Mouse (Mus musculus): Measurements from ENCODE around the gene Scd4. TPM values are rescaled to one million over a fixed set of nuclear protein-coding genes. Genes with fewer than 3 reads are reported as not detected.
"Not testable (repeated sequence)": the region's sequence is repeated elsewhere in the genome, so short reads cannot be mapped to it uniquely, and the experiment has no call there.

Scd4 gene
- polyA plus RNA-seq, 1 experiment from 2014 or later = 0.09 TPM

- H3K9ac ChIP-seq = no peak overlapping the region
- no peaks in the 10 kb centered on the region for H3K36me3 ChIP-seq
- peaks cover 3% of the 10 kb centered on the region; the same call in 1 of the 2 replicates for H3K4me1 ChIP-seq
- H3K27ac ChIP-seq = no peak overlapping the region
- 89% methylated on average over 2 of the region's 2 CpGs for WGBS
- 0 out of 2 replicates have a peak, but pooled peaks cover 4% of the 10 kb centered on the region for H3K9me3 ChIP-seq
- ATAC-seq (ENCODE audit: insufficient number of reproducible peaks, insufficient read depth, low FRiP score, low TSS enrichment) = no peak
- no peaks in the 10 kb centered on the region for H3K27me3 ChIP-seq
- H3K4me2 ChIP-seq (replicated peaks) = no peak overlapping the region
- H3K4me3 ChIP-seq = no peak overlapping the region
Measured at GRCm38 (mm10) chr19:44321631-44322030, 11.3 kb upstream of the Scd4 start.

DNA sequence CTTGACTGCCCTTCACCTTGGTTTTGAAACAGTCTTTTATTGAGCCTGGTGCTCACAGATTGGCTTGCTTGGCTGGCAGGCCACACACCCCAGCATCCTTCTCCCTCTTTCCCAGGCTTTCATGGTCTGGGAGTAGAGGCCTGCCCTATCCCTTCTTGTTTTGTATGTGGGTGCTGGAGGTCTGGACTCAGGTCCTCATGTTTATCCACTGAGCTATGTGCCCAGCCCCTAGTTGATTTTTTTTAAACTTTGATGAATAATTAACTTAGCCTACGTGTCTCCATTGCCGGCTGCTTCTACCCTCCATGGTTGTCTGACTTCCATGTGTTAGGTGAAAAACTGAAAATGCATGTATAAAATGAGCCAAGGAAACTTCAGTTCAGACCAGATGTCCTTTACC, 3.3 kb upstream of the Scd4 start:
- Histone ChIP-seq H3K4me3 (no peak overlapping the region), H3K27ac (no peak overlapping the region), H3K36me3 (no peaks in the 10 kb centered on the region), H3K9ac (no peak overlapping the region), H3K27me3 (no peaks in the 10 kb centered on the region), H3K4me1 (0 out of 2 replicates have a peak, but pooled peaks cover 4% of the 10 kb centered on the region), H3K9me3 (0 out of 2 replicates have a peak, but pooled peaks cover 4% of the 10 kb centered on the region), H3K4me2 (replicated peaks) (no peak overlapping the region)
- ATAC-seq (ENCODE audit: insufficient number of reproducible peaks, insufficient read depth, low FRiP score, low TSS enrichment) = no peak
- WGBS = 97% methylated on average over 2 of the region's 2 CpGs

GRCm38 (mm10) chr19:44331128-44331527, 1.8 kb upstream of the Scd4 start:
- 88% methylated on average over 1 of the region's 1 CpGs for WGBS
- H3K9me3 ChIP-seq; H3K36me3 ChIP-seq; H3K4me1 ChIP-seq; H3K27me3 ChIP-seq; H3K27ac ChIP-seq; ATAC-seq (ENCODE audit: insufficient number of reproducible peaks, insufficient read depth, low FRiP score, low TSS enrichment); H3K9ac ChIP-seq; H3K4me3 ChIP-seq; H3K4me2 ChIP-seq (replicated peaks): not testable (repeated sequence)

GRCm38 (mm10) chr19:44331911-44332310, 981 bp upstream of the Scd4 start:
- Histone ChIP-seq H3K27ac (no peak overlapping the region), H3K36me3 (no peaks in the 10 kb centered on the region), H3K27me3 (no peaks in the 10 kb centered on the region), H3K9ac (no peak overlapping the region), H3K4me2 (replicated peaks) (no peak overlapping the region), H3K4me1 (0 out of 2 replicates have a peak, but pooled peaks cover 4% of the 10 kb centered on the region), H3K4me3 (no peak overlapping the region), H3K9me3 (no peaks in the 10 kb centered on the region)
- WGBS = 68% methylated on average over 5 of the region's 5 CpGs
- no peak for ATAC-seq (ENCODE audit: insufficient number of reproducible peaks, insufficient read depth, low FRiP score, low TSS enrichment)

DNA sequence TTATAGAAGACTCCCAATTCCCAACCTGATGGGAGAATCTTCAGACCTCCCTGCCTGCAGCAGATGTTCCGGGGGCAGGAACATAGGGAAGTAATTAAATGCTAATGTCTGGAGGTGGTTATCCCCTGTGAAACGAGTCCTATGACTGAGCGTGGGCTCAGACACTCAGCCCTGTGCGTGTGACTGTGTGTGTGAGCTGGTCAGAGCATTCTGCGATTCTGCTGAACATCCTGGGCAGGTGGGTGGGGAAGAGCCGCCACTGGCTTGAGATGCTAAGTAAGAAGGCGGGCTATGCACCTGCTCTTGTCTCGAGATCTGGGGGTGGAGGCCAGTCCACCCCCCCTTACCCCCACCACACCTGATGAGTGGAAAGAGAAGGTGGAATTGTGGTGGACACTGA, 566 bp upstream of the Scd4 start:
- Histone ChIP-seq H3K9ac (no peak overlapping the region), H3K27ac (no peak overlapping the region), H3K27me3 (no peaks in the 10 kb centered on the region), H3K9me3 (no peaks in the 10 kb centered on the region), H3K4me1 (0 out of 2 replicates have a peak, but pooled peaks cover 4% of the 10 kb centered on the region), H3K4me3 (no peak overlapping the region), H3K4me2 (replicated peaks) (no peak overlapping the region), H3K36me3 (no peaks in the 10 kb centered on the region)
- WGBS = 52% methylated on average over 8 of the region's 8 CpGs
- no peak for ATAC-seq (ENCODE audit: insufficient number of reproducible peaks, insufficient read depth, low FRiP score, low TSS enrichment)

DNA sequence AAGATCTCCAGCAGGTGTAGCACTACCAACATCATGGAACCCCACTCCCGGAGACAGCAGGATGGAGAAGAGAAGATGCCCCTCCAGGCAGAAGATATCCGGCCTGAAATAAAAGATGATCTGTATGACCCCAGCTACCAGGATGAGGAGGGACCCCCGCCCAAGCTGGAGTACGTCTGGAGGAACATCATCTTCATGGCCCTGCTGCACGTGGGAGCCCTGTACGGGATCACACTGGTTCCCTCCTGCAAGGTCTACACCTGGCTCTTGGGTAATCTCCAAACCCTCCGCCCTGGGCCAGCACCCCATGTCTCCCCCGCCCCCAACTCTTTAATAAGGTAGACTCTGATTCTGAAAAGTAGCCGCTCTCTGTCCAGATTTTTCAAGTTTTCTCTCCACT, 1.1 kb downstream of the Scd4 start:
- no peak for ATAC-seq (ENCODE audit: insufficient number of reproducible peaks, insufficient read depth, low FRiP score, low TSS enrichment)
- H3K4me1 ChIP-seq = 0 out of 2 replicates have a peak, but pooled peaks cover 4% of the 10 kb centered on the region
- WGBS = 82% methylated on average over 9 of the region's 9 CpGs
- H3K9ac ChIP-seq = no peak overlapping the region
- H3K27ac ChIP-seq = no peak overlapping the region
- H3K4me3 ChIP-seq = no peak overlapping the region
- no peaks in the 10 kb centered on the region for H3K36me3 ChIP-seq
- H3K4me2 ChIP-seq (replicated peaks) = no peak overlapping the region
- H3K27me3 ChIP-seq = no peaks in the 10 kb centered on the region
- no peaks in the 10 kb centered on the region for H3K9me3 ChIP-seq

- Histone ChIP-seq H3K36me3 (no peaks in the 10 kb centered on the region), H3K4me2 (replicated peaks) (no peak overlapping the region), H3K27ac (no peak overlapping the region), H3K4me1 (0 out of 2 replicates have a peak, but pooled peaks cover 4% of the 10 kb centered on the region), H3K9me3 (no peaks in the 10 kb centered on the region), H3K4me3 (no peak overlapping the region), H3K9ac (no peak overlapping the region), H3K27me3 (no peaks in the 10 kb centered on the region)
- 74% methylated on average over 6 of the region's 6 CpGs for WGBS
- ATAC-seq (ENCODE audit: insufficient number of reproducible peaks, insufficient read depth, low FRiP score, low TSS enrichment) = no peak
Measured at GRCm38 (mm10) chr19:44335876-44336662, 3.2 kb downstream of the Scd4 start.

DNA sequence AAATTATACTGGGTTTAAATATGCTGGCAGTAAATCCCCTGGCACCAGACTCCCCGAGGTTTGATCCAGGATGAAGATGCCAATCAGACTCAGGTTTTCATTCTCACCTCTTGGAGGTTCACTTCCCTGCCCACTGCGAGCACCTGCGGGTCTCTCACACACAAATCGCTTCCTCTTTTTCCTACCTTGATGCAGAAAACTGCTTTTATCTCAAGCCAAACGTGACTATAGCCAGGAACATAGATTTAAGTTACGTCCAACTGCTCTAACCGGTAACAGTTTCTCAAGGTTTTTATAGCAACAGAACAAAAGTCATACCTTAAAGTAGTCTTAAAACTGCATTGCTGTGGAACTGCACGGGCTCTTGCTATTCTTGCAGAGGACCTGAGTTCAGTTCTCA, 16.8 kb downstream of the Scd4 start:
- 84% methylated on average over 8 of the region's 8 CpGs for WGBS
- ATAC-seq (ENCODE audit: insufficient number of reproducible peaks, insufficient read depth, low FRiP score, low TSS enrichment) = no peak

GRCm38 (mm10) chr19:44351756-44352155, 18.9 kb downstream of the Scd4 start:
- 76% methylated on average over 7 of the region's 7 CpGs for WGBS
- no peaks in the 10 kb centered on the region for H3K27me3 ChIP-seq
- ATAC-seq (ENCODE audit: insufficient number of reproducible peaks, insufficient read depth, low FRiP score, low TSS enrichment) = no peak

More for the DNA sequence above, 16.8 kb downstream of the Scd4 start:
- Histone ChIP-seq H3K9ac (no peak overlapping the region), H3K4me1 (no peaks in the 10 kb centered on the region), H3K27ac (no peak overlapping the region), H3K4me2 (replicated peaks) (no peak overlapping the region), H3K36me3 (no peaks in the 10 kb centered on the region), H3K27me3 (no peaks in the 10 kb centered on the region), H3K9me3 (no peaks in the 10 kb centered on the region), H3K4me3 (no peak overlapping the region)

DNA sequence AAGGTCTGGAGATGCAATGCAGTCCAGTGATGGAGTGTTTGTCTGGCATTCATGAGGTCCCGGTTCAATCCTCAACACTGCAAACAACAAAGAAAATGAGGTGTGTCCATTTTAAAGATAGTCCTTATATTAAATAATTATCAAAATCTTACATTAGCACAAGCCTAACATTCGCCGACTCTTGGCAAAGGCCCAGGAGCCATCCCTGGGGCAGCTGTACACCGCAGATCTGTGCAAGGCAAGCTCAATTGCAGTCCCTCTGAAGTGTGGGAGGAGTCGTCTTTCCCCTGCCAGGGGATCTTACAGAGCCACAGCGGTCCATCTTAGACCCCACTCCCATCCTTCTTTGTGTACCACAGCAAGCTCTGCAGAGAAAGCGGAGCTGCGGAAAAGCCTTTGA, 25.8 kb downstream of the Scd4 start:
- Histone ChIP-seq H3K27ac (no peak overlapping the region), H3K9me3 (0 out of 2 replicates have a peak, but pooled peaks cover 3% of the 10 kb centered on the region), H3K36me3 (no peaks in the 10 kb centered on the region), H3K4me2 (replicated peaks) (no peak overlapping the region), H3K9ac (no peak overlapping the region), H3K4me3 (no peak overlapping the region), H3K4me1 (0 out of 2 replicates have a peak, but pooled peaks cover 3% of the 10 kb centered on the region), H3K27me3 (no peaks in the 10 kb centered on the region)
- no peak for ATAC-seq (ENCODE audit: insufficient number of reproducible peaks, insufficient read depth, low FRiP score, low TSS enrichment)
- WGBS = 51% methylated on average over 8 of the region's 8 CpGs

More at GRCm38 (mm10) chr19:44351756-44352155, 18.9 kb downstream of the Scd4 start:
- Histone ChIP-seq H3K27ac (no peak overlapping the region), H3K9ac (no peak overlapping the region), H3K4me1 (no peaks in the 10 kb centered on the region), H3K4me3 (no peak overlapping the region), H3K9me3 (no peaks in the 10 kb centered on the region), H3K4me2 (replicated peaks) (no peak overlapping the region), H3K36me3 (no peaks in the 10 kb centered on the region)

- Histone ChIP-seq H3K9ac (no peak overlapping the region), H3K27ac (no peak overlapping the region), H3K4me2 (replicated peaks) (no peak overlapping the region), H3K36me3 (no peaks in the 10 kb centered on the region), H3K4me3 (no peak overlapping the region), H3K27me3 (no peaks in the 10 kb centered on the region), H3K4me1 (0 out of 2 replicates have a peak, but pooled peaks cover 3% of the 10 kb centered on the region), H3K9me3 (0 out of 2 replicates have a peak, but pooled peaks cover 3% of the 10 kb centered on the region)
- WGBS = 23% methylated on average over 13 of the region's 13 CpGs
- ATAC-seq (ENCODE audit: insufficient number of reproducible peaks, insufficient read depth, low FRiP score, low TSS enrichment) = no peak
Measured at GRCm38 (mm10) chr19:44363529-44363928, 30.6 kb downstream of the Scd4 start.

GRCm38 (mm10) chr19:44364029-44364428, 31.1 kb downstream of the Scd4 start:
- Histone ChIP-seq H3K27ac (no peak overlapping the region), H3K4me2 (replicated peaks) (no peak overlapping the region), H3K4me1 (0 out of 2 replicates have a peak, but pooled peaks cover under 1% of the 10 kb centered on the region), H3K9ac (no peak overlapping the region), H3K27me3 (no peaks in the 10 kb centered on the region), H3K9me3 (0 out of 2 replicates have a peak, but pooled peaks cover 3% of the 10 kb centered on the region), H3K36me3 (no peaks in the 10 kb centered on the region), H3K4me3 (no peak overlapping the region)
- WGBS = 84% methylated on average over 8 of the region's 8 CpGs
- no peak for ATAC-seq (ENCODE audit: insufficient number of reproducible peaks, insufficient read depth, low FRiP score, low TSS enrichment)
